Mouse (Mus musculus): Measurements from ENCODE around the gene Itga6. TPM values are rescaled to one million over a fixed set of nuclear protein-coding genes. Genes with fewer than 3 reads are reported as not detected.
"Not testable (repeated sequence)": the region's sequence is repeated elsewhere in the genome, so short reads cannot be mapped to it uniquely, and the experiment has no call there.

The Itga6 gene
- polyA plus RNA-seq, 1 experiment: 14.9 TPM

DNA sequence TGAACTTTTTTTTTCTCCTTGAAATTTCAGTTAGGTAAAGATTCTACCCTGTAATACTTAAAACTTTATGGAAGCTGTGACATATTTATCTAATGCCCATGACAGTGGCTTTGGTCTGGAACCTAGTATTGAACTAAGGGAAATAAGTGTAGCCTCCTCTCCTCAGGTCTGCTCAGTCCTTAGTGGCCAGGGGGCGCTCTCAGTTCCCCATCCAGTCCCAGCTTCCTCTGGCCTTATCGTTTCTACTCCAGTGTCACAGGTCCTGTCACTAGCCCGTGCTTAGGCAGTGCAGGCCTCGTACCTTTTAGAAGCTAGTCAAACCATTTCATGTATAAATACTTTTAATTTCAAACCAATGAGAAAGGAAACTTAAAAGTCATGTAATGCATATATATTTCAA, 143.0 kb downstream of the Itga6 start:
- Histone ChIP-seq H3K27ac (replicated peaks; ENCODE audit: low read depth, low read length) (no peak overlapping the region), H3K4me1 (ENCODE audit: control insufficient read depth, insufficient read depth, insufficient read length, low read length) (peaks cover 2% of the 10 kb centered on the region; the same call in 1 of the 2 replicates), H3K4me3 (ENCODE audit: insufficient read depth, low read depth, low read length) (no peak overlapping the region)

DNA sequence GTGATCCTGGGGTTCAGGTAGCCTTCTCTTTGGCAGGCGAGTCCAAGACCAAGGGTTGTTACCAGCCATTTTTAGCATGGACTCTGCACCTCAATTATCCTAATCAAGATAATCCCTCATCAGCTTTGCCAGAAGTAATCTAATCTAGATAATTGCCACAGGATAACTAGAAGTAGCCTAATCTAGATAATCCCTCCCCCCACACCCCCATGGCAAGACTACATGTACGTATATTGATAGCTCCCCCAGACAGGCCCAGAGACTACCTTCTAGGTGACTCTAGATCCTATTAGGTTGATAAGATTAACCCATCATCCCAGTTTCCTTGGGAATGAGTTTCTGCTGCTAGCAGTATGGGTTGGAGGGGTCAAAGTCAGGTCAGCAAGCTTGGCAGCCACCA, 146.1 kb downstream of the Itga6 start:
- H3K27ac ChIP-seq (replicated peaks; ENCODE audit: low read depth, low read length): no peak overlapping the region
- peaks cover 2% of the 10 kb centered on the region; the same call in 1 of the 2 replicates for H3K4me1 ChIP-seq (ENCODE audit: control insufficient read depth, insufficient read depth, insufficient read length, low read length)
- no peak overlapping the region for H3K4me3 ChIP-seq (ENCODE audit: insufficient read depth, low read depth, low read length)

DNA sequence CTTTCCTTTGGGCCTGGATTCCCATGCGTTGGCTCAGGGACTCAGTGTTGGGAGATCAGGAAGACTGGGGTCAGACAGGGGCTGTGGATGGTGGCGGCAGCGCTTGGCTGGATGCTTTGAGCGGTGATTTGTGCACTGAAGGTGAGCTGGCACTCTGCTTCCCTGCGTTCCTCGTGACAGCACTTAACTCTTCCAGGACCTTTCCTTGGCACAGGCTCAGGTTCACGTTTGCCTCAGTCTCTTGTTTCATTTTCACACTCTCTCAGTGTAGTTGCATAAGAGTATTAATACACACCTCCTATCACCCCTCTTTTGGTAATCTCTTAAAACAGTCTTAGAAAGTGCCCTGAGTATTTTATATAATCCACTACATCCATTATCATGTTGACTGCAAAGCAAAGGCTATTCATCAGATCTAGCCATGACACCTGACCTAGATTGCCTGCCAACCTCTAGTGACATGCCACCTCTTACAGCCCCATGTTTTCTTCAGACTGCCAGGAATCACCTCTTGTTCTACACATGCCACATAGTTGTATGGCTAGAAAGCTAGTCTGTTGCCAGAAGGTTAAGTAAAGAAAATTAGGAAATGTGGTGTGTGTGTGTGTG, 147.4 kb downstream of the Itga6 start:
- Histone ChIP-seq H3K4me1 (ENCODE audit: control insufficient read depth, insufficient read depth, insufficient read length, low read length) (peaks cover 2% of the 10 kb centered on the region; the same call in 1 of the 2 replicates), H3K4me3 (ENCODE audit: insufficient read depth, low read depth, low read length) (no peak overlapping the region), H3K27ac (replicated peaks; ENCODE audit: low read depth, low read length) (no peak overlapping the region)

DNA sequence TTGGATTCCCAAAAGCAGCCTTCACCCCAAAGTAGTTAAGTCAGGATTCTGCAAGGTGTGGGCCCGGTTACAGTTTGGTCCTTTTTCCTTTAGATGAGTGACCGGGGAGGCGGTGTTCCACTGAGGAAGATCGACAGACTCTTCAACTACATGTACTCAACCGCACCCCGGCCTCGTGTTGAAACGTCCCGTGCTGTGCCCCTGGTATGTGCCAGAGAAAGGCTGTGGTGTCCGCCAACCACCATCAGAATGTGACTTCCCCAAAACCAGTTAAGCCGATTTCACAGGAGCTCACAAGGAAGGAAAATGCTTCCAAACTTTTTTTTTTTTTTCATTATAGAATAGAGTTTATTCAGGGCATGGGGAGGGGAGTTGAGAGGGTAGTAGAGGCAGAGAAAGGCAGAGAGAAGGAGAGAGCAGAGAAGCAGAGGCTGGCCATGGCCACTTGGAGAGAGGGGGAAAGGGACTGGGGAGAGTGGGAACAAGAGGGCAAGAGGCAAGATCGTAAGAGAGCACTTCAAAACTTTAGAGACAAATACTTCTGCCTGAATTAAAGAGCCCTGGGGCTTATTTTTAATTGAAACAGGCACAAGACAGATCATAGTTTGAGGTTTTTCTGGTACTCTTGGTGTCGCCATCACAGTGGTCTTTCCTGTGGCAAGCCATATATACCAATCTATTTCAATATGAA, 150.3 kb downstream of the Itga6 start:
- Histone ChIP-seq H3K27ac (replicated peaks; ENCODE audit: low read depth, low read length) (no peak overlapping the region), H3K4me1 (ENCODE audit: control insufficient read depth, insufficient read depth, insufficient read length, low read length) (peaks cover 2% of the 10 kb centered on the region; the same call in 1 of the 2 replicates), H3K4me3 (ENCODE audit: insufficient read depth, low read depth, low read length) (no peak overlapping the region)

DNA sequence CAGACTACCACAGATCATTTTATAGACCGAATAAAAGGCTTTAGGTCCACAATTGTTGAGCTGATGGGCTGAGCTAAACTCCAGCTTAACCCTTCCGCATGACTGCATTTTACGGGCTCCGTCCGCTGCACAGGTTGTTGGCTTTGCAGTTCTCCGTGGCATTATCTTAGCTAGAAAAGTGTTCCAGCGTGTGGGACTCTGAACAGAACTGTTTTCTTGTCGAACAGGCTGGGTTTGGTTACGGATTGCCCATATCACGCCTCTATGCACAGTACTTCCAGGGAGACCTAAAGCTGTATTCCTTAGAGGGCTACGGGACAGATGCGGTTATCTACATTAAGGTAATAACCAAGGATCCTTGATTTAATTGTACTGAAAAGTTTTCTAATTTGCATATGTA, 152.0 kb downstream of the Itga6 start:
- Histone ChIP-seq H3K27ac (replicated peaks; ENCODE audit: low read depth, low read length) (no peak overlapping the region), H3K4me1 (ENCODE audit: control insufficient read depth, insufficient read depth, insufficient read length, low read length) (peaks cover 2% of the 10 kb centered on the region; the same call in 1 of the 2 replicates), H3K4me3 (ENCODE audit: insufficient read depth, low read depth, low read length) (no peak overlapping the region)

DNA sequence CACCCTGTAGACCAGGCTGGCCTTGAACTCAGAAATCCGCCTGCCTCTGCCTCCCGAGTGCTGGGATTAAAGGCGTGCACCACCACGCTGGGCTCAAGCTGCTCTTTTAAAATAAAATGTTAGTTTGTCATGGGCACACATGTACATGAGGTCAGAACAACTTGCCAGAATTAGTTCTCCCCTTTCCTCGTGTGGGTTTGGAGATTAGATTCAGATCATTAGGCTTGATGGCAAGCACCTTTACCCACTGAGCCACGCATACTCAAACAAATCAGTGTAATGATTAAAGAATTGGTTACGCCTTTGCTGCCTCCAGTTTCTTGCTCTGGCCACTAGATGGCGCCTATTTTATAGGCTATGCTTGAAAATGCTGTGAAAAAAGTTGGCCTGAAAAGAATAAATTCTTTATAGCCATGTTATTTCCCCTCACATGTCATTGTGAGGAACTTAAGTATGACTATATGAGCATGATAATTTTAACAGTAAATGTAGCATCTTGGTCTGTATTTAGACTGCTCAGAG, 153.0 kb downstream of the Itga6 start:
- H3K4me3 ChIP-seq (ENCODE audit: insufficient read depth, low read depth, low read length): no peak overlapping the region
- no peak overlapping the region for H3K27ac ChIP-seq (replicated peaks; ENCODE audit: low read depth, low read length)
- H3K4me1 ChIP-seq (ENCODE audit: control insufficient read depth, insufficient read depth, insufficient read length, low read length): no peaks in the 10 kb centered on the region

DNA sequence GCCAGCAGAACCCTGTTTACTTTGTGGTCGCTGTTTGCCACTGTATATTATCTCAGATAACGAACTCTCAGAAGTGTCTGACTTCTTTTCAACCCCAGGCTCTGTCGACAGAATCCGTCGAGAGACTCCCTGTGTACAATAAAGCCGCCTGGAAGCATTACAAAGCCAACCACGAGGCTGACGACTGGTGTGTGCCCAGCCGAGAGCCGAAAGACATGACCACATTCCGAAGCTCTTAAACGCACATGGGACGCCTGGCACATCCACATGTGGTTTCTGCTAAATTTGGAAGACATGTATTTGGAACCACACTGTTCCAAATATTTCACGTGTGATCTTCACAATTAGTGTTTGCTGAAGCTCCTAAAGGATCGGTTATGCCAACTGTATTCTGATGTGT, 154.5 kb downstream of the Itga6 start:
- Histone ChIP-seq H3K4me3 (ENCODE audit: insufficient read depth, low read depth, low read length) (no peak overlapping the region), H3K4me1 (ENCODE audit: control insufficient read depth, insufficient read depth, insufficient read length, low read length) (no peaks in the 10 kb centered on the region), H3K27ac (replicated peaks; ENCODE audit: low read depth, low read length) (no peak overlapping the region)

DNA sequence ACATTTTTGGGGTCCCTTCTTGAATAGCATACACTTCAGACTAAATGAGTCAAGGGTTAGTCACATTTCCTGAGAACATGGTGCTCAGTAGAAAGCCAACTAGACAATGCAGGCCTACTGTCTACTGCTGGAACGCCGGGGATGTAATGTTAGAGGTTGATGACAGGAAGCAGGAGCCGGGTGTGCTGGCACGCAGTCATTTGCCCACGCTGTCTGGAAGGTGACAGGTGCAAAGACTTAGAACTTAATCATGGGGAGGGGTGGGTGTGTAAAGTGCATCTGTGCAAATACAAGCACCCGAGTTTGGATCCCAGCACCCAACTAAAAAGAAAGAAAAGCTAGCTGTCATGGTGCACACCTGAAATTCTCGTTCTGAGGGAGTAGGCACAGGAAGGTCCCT, 159.7 kb downstream of the Itga6 start:
- Histone ChIP-seq H3K4me1 (ENCODE audit: control insufficient read depth, insufficient read depth, insufficient read length, low read length) (no peaks in the 10 kb centered on the region), H3K27ac (replicated peaks; ENCODE audit: low read depth, low read length) (no peak overlapping the region)

DNA sequence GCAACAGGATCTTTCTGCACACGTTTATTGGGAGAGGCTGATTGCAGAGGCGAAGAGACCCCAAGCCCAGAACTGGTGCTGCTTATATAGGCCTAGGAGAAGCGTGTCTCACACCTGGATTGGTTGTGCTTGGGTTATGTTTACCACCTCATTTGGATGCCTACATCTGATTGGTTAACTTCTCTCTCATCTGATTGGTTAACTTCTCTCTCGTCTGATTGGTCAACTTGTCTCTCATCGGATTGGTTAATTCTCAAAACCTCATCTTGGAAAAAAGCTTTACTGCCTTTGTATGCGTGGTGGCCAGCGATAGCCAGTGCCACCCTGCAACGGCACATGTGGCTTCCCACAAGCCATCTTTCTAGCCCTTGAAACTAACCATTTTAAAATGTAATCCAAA, 160.9 kb downstream of the Itga6 start:
- H3K4me1 ChIP-seq (ENCODE audit: control insufficient read depth, insufficient read depth, insufficient read length, low read length); H3K4me3 ChIP-seq (ENCODE audit: insufficient read depth, low read depth, low read length); H3K27ac ChIP-seq (replicated peaks; ENCODE audit: low read depth, low read length): not testable (repeated sequence)

More for the DNA sequence above, 159.7 kb downstream of the Itga6 start:
- no peak overlapping the region for H3K4me3 ChIP-seq (ENCODE audit: insufficient read depth, low read depth, low read length)

Other genes starting within 250 kb of the Itga6 start
- not detected in 2 replicates for gene Dlx1, start 217.5 kb upstream of the Itga6 start, polyA plus RNA-seq (2012; ENCODE audit: insufficient read depth, insufficient read length, missing spikeins)
- gene Dlx2, start 198.9 kb upstream of the Itga6 start, polyA plus RNA-seq (2012; ENCODE audit: insufficient read depth, insufficient read length, missing spikeins): not detected in 2 replicates
- 76.5 and 93.5 TPM in 2 replicates for gene Pdk1, start 127.6 kb downstream of the Itga6 start, polyA plus RNA-seq (2012; ENCODE audit: insufficient read depth, insufficient read length, missing spikeins)
- 1.5 and 1.8 TPM in 2 replicates for gene Rapgef4, start 235.6 kb downstream of the Itga6 start, polyA plus RNA-seq (2012; ENCODE audit: insufficient read depth, insufficient read length, missing spikeins)